Mouse (Mus musculus) CD4-positive, CD25-positive, alpha-beta regulatory T cell, adult 4 months (primary cell): ENCODE data around the gene Fam71e2. TPM values are rescaled to one million over a fixed set of nuclear protein-coding genes. Genes with fewer than 3 reads are reported as not detected.

Experiments
- ATAC-seq: one replicate; pipeline ENCODE4 v1.8.0; 2017
- polyA plus RNA-seq, 2 experiments: library from polyadenylated mRNA; unstranded; fragments of 100-300 nt; shearing (Covaris generic); gene quantifications; one replicate each; pipeline ENCODE4 v1.2.1; 2017

The Fam71e2 gene
- polyA plus RNA-seq, 2 experiments from 2014 or later = not detected

- ATAC-seq = peak; percentile 20
Measured at GRCm38 (mm10) chr7:4739041-4739543, 32.0 kb downstream of the Fam71e2 start.

GRCm38 (mm10) chr7:4732968-4733392 is 38.1 kb downstream of the Fam71e2 start:
- ATAC-seq = no peak

- no peak for ATAC-seq
Measured at GRCm38 (mm10) chr7:4731090-4731489, 40.0 kb downstream of the Fam71e2 start.

DNA sequence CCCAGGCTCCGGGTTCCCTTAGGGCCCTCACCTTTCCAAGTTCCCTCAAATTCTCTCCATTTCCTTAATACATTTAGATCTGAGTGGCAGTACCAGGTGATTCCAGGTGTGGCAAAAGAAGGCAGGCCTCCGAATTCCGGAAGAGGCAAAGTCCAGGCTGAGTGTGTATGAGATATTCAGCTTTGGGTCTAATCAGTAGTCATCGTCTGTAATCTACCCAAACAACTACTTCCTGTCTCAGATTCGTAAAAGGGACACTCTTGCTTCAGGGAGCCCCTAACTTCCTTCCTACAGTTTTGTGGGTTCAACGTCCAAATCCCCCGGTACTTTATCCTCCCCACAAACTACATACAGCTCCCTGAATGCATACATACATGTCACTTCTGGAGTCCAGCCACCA is 45.9 kb downstream of the Fam71e2 start, which contains the start of gene Tmem150b:
Gene Tmem150b (minus strand): TSS at position 81 of the 400 bp plus-strand sequence.
- ATAC-seq = no peak

- no peak for ATAC-seq
Measured at GRCm38 (mm10) chr7:4724359-4724758, 46.7 kb downstream of the Fam71e2 start.

- peak; percentile 67 for ATAC-seq
Measured at GRCm38 (mm10) chr7:4723508-4723907, 47.6 kb downstream of the Fam71e2 start.

- ATAC-seq = no peak
Measured at GRCm38 (mm10) chr7:4719276-4719675, 51.8 kb downstream of the Fam71e2 start.

DNA sequence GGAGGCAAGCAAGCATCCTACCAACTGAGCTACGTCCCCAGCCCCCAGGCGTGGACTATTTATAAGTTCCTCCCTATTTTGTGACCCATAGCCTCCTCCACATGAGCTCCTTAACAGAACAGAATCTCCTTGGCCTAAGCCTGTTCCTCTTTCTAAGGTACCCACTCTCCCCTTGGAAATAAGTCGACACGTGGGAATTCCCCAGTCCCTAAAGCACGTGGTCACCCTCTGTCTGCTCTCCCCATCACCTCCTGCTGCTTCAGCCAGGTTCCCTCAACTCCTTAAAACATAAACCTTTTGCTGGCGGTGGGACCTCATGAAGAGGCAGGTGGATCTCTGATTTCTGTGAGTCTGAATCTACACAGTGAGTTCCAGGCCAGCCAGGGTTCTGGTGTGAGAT is 54.1 kb downstream of the Fam71e2 start:
- ATAC-seq = no peak

DNA sequence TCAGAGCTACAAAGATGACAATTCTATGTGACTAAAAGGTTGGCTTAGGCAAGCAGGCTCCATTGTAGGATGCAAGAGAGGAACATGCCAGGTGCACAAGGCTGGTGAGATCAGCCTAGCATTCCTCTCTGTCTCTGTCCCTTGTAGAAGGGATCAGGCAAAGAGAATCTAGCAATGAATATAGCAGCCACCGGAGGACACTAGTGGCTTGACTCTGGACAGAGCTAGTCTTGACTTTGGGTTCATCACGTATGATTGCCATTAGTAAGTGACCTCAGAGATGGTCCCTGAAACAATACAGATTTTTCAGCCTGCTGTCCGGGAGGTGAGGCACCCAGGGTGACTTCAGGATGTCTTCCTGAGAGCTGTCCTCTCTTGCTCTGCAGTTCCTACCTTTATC is 58.5 kb downstream of the Fam71e2 start:
- no peak for ATAC-seq

DNA sequence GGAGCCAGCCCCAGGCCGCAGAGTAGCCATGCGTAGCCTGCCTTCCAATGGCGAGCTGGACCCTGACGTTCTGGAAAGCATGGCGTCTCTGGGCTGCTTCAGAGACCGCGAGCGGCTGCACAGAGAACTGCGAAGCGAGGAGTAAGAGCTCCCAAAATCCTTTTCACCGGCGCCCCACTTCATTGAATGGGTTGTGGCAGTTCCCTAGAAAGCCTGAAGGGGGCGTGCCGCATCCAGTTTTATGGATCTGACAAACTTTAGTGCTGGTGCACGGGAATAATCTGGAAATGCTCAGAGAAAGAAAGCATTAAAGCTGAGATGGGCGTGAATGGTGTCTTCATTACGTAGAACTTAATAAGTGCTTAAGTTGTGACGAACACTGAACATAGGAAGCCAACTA is 66.0 kb downstream of the Fam71e2 start:
- peak; percentile 45 for ATAC-seq

Other genes with a start within 250 kb of the Fam71e2 start
- gene Tnni3, start 247.1 kb downstream of the Fam71e2 start, polyA plus RNA-seq = 1 to 10 TPM; 1.6 to 2.4 TPM
- gene Dnaaf3, start 238.8 kb downstream of the Fam71e2 start, polyA plus RNA-seq = 1 to 10 TPM; 1.4 to 2.8 TPM
- under 1 TPM in 1 of 2 experiments, not detected in 1; 0.35 TPM for gene Syt5, start 223.8 kb downstream of the Fam71e2 start, polyA plus RNA-seq
- gene Ptprh, start 167.3 kb downstream of the Fam71e2 start, polyA plus RNA-seq = not detected
- 1 to 10 TPM; 2.9 to 4.2 TPM for gene Tmem86b, start 139.9 kb downstream of the Fam71e2 start, polyA plus RNA-seq
- 1 to 10 TPM; 6.7 to 9.1 TPM for gene Ppp6r1, start 112.3 kb downstream of the Fam71e2 start, polyA plus RNA-seq
- gene Hspbp1, start 86.2 kb downstream of the Fam71e2 start, polyA plus RNA-seq = 10 to 100 TPM; 45.4 to 48.2 TPM
- gene Brsk1, start 80.7 kb downstream of the Fam71e2 start, polyA plus RNA-seq = not detected
- under 1 TPM in 1 of 2 experiments, not detected in 1; 0.47 TPM for gene Tmem150b, start 46.1 kb downstream of the Fam71e2 start, polyA plus RNA-seq
- gene Kmt5c, start 31.2 kb downstream of the Fam71e2 start, polyA plus RNA-seq = 10 to 100 TPM; 22.9 to 25.8 TPM
- gene Cox6b2, start 18.2 kb downstream of the Fam71e2 start, polyA plus RNA-seq = 1 to 10 TPM in 1 of 2 experiments, not detected in 1; 2.1 TPM
- under 1 TPM in 1 of 2 experiments, not detected in 1; 0.16 TPM for gene Il11, start 11.6 kb upstream of the Fam71e2 start, polyA plus RNA-seq
- not detected for gene Tmem190, start 11.6 kb upstream of the Fam71e2 start, polyA plus RNA-seq
- gene Tmem238, start 18.4 kb upstream of the Fam71e2 start, polyA plus RNA-seq = under 1 TPM in 1 of 2 experiments, not detected in 1; 0.86 TPM
- gene Rpl28, start 21.6 kb upstream of the Fam71e2 start, polyA plus RNA-seq = 100 to 1,000 TPM; 446 to 574 TPM
- gene Ube2s, start 41.3 kb upstream of the Fam71e2 start, polyA plus RNA-seq = 10 to 100 TPM; 25.0 to 25.3 TPM
- gene Shisa7, start 73.4 kb upstream of the Fam71e2 start, polyA plus RNA-seq = under 1 TPM in 1 of 2 experiments, not detected in 1; 0.11 TPM
- 10 to 100 TPM; 29.1 to 47.3 TPM for gene Isoc2b, start 99.0 kb upstream of the Fam71e2 start, polyA plus RNA-seq
- gene Isoc2a, start 105.9 kb upstream of the Fam71e2 start, polyA plus RNA-seq = under 1 TPM; 0.35 to 0.47 TPM
- gene Gm36210, start 135.2 kb upstream of the Fam71e2 start, polyA plus RNA-seq = not detected
- gene Zfp628, start 143.9 kb upstream of the Fam71e2 start, polyA plus RNA-seq = 1 to 10 TPM in 1 of 2 experiments, under 1 TPM in 1; 0.99 to 1.5 TPM
- gene Nat14, start 150.7 kb upstream of the Fam71e2 start, polyA plus RNA-seq = under 1 TPM in 1 of 2 experiments, not detected in 1; 0.61 TPM
- under 1 TPM in 1 of 2 experiments, not detected in 1; 0.12 TPM for gene Ssc5d, start 154.5 kb upstream of the Fam71e2 start, polyA plus RNA-seq
- gene Sbk2, start 193.1 kb upstream of the Fam71e2 start, polyA plus RNA-seq = not detected
- gene Sbk3, start 199.9 kb upstream of the Fam71e2 start, polyA plus RNA-seq = not detected
- gene Zfp579, start 224.9 kb upstream of the Fam71e2 start, polyA plus RNA-seq = 1 to 10 TPM; 3.6 to 6.4 TPM
- 10 to 100 TPM; 44.1 to 45.4 TPM for gene Zfp524, start 243.1 kb upstream of the Fam71e2 start, polyA plus RNA-seq
- gene Fiz1, start 243.4 kb upstream of the Fam71e2 start, polyA plus RNA-seq = 10 to 100 TPM in 1 of 2 experiments, 1 to 10 TPM in 1; 9.5 to 12.0 TPM
- 1 to 10 TPM; 7.9 to 8.9 TPM for gene Gm44973, start 244.2 kb upstream of the Fam71e2 start, polyA plus RNA-seq
- gene Zfp865, start 249.1 kb upstream of the Fam71e2 start, polyA plus RNA-seq = 10 to 100 TPM in 1 of 2 experiments, 1 to 10 TPM in 1; 3.5 to 12.3 TPM
- gene Ccdc106, start 249.3 kb upstream of the Fam71e2 start, polyA plus RNA-seq = under 1 TPM in 1 of 2 experiments, not detected in 1; 0.58 TPM